Mouse (Mus musculus): ENCODE results near the gene Tcl1b2. TPM values are rescaled to one million over a fixed set of nuclear protein-coding genes. Genes with fewer than 3 reads are reported as not detected.

Tcl1b2 gene
- polyA plus RNA-seq (2012; rRNA removed): not detected in 2 replicates

DNA sequence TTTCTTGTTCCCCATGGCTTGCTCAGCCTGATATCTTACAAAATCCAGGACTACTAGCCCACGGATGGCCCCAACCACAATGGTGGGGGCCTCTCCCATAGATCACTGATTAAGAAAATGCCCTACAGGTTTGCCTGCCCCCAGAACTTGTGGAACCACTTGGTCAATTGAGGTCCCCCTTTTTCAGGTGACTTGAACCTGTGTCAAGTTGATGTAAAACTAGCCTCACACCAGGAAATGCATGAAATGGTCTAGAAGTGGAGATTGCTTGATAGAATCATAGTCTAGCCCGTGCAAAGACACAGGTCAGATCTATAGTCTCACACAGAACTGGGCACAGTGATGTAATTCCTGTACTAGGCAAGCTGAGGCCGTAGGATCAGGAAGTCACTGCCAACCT, at the start of gene Tcl1b2:
Gene Tcl1b2, plus strand, starts transcription at position 301 of the 400 bp plus-strand sequence.
- TF ChIP-seq CTCF (IDR thresholded peaks at IDR 0.05; ENCODE audit: extremely low read depth, insufficient read depth, low read length): no peak
- no peak for TF ChIP-seq POLR2A (IDR thresholded peaks at IDR 0.05; ENCODE audit: extremely low read depth, insufficient read depth, low read length)
- Histone ChIP-seq H3K4me3 (ENCODE audit: insufficient read depth, low read length) (no peak within 1 kb of the TSS), H3K4me1 (ENCODE audit: control insufficient read depth, insufficient read depth, low read length) (no peaks in the 10 kb centered on the region), H3K27ac (ENCODE audit: insufficient read depth, low read length) (no peak within 1 kb of the TSS)

DNA sequence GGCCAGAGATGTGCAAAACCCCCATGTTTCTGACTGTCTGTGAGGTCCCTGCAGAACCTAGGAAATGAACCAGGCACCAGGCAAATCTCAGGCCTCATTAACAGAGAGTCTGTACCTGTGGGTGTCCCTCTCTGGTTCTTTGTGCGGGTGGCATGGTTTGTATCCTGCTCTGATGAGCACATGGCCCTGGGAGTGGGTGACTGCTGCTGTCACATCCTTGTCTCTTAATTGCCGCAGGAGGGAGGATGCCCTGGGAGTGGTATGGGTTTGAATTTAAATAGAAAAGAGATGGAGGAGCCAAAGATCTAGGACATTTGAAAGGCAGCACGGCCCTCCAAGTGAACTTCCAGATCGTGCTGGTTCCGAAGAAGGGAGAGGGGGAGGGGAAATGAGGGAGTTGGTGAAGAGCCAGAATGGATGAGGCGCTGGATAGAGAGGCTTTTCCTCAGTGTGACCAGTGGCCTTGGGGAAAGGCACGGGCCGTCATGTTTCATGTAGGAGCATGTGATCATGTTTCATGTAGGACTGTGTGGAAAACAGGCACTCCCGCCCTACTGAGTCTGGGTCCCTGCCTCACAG, 46.3 kb upstream of the Tcl1b2 start:
- TF ChIP-seq CTCF (IDR thresholded peaks at IDR 0.05; ENCODE audit: extremely low read depth, insufficient read depth, low read length) (no peak), POLR2A (IDR thresholded peaks at IDR 0.05; ENCODE audit: extremely low read depth, insufficient read depth, low read length) (no peak)
- Histone ChIP-seq H3K27ac (ENCODE audit: insufficient read depth, low read length) (no peak overlapping the region), H3K4me3 (ENCODE audit: insufficient read depth, low read length) (no peak overlapping the region), H3K4me1 (ENCODE audit: control insufficient read depth, insufficient read depth, low read length) (no peaks in the 10 kb centered on the region)

DNA sequence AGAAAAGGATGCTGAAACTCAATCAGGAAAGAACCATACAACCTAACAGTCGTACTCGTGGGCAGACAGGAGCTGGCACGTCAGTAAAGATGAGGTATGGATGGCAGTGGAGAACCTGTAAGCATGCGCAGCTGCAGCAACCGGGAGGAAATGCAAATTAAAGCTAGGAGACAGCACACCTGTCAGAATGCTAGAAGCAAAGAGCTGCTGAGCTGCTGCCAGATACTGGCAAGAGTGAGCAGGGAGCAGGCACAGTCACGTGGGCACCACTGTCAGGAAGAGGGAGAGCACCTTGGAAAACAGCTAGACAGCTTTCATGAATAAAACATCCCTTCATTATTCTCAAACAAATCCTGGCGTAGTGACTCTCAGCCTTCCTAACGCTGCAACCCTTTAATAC, 42.9 kb upstream of the Tcl1b2 start:
- Histone ChIP-seq H3K4me3 (ENCODE audit: insufficient read depth, low read length) (no peak overlapping the region), H3K4me1 (ENCODE audit: control insufficient read depth, insufficient read depth, low read length) (no peaks in the 10 kb centered on the region), H3K27ac (ENCODE audit: insufficient read depth, low read length) (no peak overlapping the region)
- TF ChIP-seq CTCF (IDR thresholded peaks at IDR 0.05; ENCODE audit: extremely low read depth, insufficient read depth, low read length): no peak
- no peak for TF ChIP-seq POLR2A (IDR thresholded peaks at IDR 0.05; ENCODE audit: extremely low read depth, insufficient read depth, low read length)

DNA sequence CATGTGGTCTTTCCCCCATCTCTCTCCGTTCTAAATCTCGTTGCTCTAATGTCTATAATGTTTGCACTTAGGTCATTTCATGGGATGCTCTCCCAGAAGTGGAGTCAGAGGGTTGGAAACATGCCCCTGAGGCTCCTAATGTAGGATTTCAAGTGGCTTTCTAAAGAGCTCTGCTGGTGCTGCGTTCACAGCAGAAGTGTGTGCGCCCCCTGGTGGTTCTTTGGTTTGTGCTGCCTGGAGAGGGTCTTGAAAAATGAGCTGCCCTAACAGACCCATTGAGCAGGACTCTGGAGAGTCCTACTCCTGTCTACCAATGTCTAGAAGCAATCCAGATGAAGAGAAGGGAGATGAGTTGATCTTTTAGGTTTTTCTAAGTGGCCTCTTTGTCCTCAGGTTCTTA, 41.8 kb upstream of the Tcl1b2 start:
- no peak overlapping the region for H3K27ac ChIP-seq (ENCODE audit: insufficient read depth, low read length)
- H3K4me1 ChIP-seq (ENCODE audit: control insufficient read depth, insufficient read depth, low read length): peaks cover 2% of the 10 kb centered on the region
- no peak overlapping the region for H3K4me3 ChIP-seq (ENCODE audit: insufficient read depth, low read length)
- peak; percentile 70 for TF ChIP-seq CTCF (IDR thresholded peaks at IDR 0.05; ENCODE audit: extremely low read depth, insufficient read depth, low read length)
- TF ChIP-seq POLR2A (IDR thresholded peaks at IDR 0.05; ENCODE audit: extremely low read depth, insufficient read depth, low read length): no peak

DNA sequence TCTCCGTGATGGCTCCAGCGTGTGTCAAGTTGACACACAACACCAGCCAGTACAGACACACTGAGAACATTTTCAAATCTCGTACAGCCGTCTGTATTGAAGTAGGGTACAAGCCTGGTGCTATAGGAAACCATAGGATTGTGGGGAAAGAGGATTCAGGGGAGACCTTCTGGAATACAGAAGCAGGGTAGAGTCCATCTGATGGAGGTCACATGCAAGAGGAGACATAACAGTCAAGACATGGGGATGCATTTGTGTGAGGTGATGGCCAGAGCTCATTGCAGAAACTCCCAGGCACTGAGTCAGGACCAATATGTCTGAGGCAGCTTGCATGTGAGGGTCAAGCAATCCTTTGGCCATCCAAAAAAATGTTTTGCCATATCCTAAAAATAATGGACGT, 40.5 kb upstream of the Tcl1b2 start:
- H3K27ac ChIP-seq (ENCODE audit: insufficient read depth, low read length): no peak overlapping the region
- H3K4me3 ChIP-seq (ENCODE audit: insufficient read depth, low read length): no peak overlapping the region
- peaks cover 4% of the 10 kb centered on the region for H3K4me1 ChIP-seq (ENCODE audit: control insufficient read depth, insufficient read depth, low read length)
- TF ChIP-seq POLR2A (IDR thresholded peaks at IDR 0.05; ENCODE audit: extremely low read depth, insufficient read depth, low read length) (no peak), CTCF (IDR thresholded peaks at IDR 0.05; ENCODE audit: extremely low read depth, insufficient read depth, low read length) (no peak)

DNA sequence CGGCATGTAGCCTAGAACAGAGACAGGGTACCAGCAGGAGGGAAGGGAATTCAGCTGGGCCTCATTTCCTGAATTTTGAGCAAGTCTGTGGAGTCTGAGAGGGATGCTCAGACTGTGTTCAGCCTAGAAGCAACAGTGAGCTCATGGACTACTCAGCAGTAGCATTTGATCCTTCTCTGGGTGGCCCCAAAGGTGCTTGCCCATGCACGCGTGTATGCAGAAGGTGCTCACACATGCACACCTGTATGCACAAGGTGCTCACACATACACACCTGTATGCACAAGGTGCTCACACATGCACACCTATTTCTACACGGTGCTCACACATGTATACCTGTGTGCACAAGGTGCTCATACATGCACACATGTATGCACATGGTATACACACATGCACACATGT, 37.0 kb upstream of the Tcl1b2 start:
- Histone ChIP-seq H3K4me1 (ENCODE audit: control insufficient read depth, insufficient read depth, low read length) (peaks cover 4% of the 10 kb centered on the region), H3K4me3 (ENCODE audit: insufficient read depth, low read length) (no peak overlapping the region), H3K27ac (ENCODE audit: insufficient read depth, low read length) (no peak overlapping the region)
- no peak for TF ChIP-seq POLR2A (IDR thresholded peaks at IDR 0.05; ENCODE audit: extremely low read depth, insufficient read depth, low read length)
- TF ChIP-seq CTCF (IDR thresholded peaks at IDR 0.05; ENCODE audit: extremely low read depth, insufficient read depth, low read length): no peak

DNA sequence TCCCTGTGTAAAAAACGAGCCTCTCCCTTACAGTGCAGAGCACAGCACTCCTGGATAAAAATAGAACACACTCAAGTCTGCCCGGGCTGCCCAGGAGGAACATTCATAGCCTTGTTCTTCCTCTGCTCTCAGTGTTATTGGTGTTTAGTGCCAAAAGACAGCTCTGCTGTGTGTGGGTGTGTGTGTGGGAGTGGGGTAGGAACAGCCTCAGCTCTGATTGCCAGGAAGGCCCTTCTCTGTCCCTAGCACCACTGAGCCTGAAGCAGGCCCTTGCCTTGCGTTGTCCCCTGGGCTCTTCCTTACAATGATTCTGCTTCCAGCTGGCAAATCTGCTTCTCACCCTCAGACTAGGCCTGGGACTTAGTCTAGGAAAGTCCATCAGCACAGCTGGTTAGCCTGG, 36.4 kb upstream of the Tcl1b2 start:
- no peak overlapping the region for H3K4me3 ChIP-seq (ENCODE audit: insufficient read depth, low read length)
- no peak for TF ChIP-seq POLR2A (IDR thresholded peaks at IDR 0.05; ENCODE audit: extremely low read depth, insufficient read depth, low read length)
- no peak for TF ChIP-seq CTCF (IDR thresholded peaks at IDR 0.05; ENCODE audit: extremely low read depth, insufficient read depth, low read length)
- H3K27ac ChIP-seq (ENCODE audit: insufficient read depth, low read length): no peak overlapping the region
- peaks cover 4% of the 10 kb centered on the region for H3K4me1 ChIP-seq (ENCODE audit: control insufficient read depth, insufficient read depth, low read length)

DNA sequence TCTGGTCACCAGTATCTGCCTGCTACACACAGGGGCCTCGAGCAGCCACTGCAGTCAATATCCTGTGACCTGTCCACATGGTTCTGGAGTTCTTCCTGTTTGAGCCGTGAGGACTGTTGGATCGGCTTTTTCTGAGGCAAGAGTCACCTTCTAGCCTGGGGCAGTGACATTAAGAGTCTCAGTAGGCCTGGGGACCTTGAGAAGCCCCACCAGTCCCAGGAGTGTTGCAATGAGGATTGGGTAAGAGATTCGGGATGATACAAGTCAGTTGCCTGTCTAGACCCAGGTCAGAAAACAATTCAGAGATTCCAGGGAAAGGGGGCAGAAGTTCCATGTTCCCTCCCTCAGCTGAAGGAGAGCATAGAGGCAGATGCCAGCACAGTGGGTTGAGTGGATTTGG, 36.0 kb upstream of the Tcl1b2 start:
- no peak overlapping the region for H3K27ac ChIP-seq (ENCODE audit: insufficient read depth, low read length)
- no peak for TF ChIP-seq POLR2A (IDR thresholded peaks at IDR 0.05; ENCODE audit: extremely low read depth, insufficient read depth, low read length)
- no peak for TF ChIP-seq CTCF (IDR thresholded peaks at IDR 0.05; ENCODE audit: extremely low read depth, insufficient read depth, low read length)
- peaks cover 4% of the 10 kb centered on the region for H3K4me1 ChIP-seq (ENCODE audit: control insufficient read depth, insufficient read depth, low read length)
- H3K4me3 ChIP-seq (ENCODE audit: insufficient read depth, low read length): no peak overlapping the region

DNA sequence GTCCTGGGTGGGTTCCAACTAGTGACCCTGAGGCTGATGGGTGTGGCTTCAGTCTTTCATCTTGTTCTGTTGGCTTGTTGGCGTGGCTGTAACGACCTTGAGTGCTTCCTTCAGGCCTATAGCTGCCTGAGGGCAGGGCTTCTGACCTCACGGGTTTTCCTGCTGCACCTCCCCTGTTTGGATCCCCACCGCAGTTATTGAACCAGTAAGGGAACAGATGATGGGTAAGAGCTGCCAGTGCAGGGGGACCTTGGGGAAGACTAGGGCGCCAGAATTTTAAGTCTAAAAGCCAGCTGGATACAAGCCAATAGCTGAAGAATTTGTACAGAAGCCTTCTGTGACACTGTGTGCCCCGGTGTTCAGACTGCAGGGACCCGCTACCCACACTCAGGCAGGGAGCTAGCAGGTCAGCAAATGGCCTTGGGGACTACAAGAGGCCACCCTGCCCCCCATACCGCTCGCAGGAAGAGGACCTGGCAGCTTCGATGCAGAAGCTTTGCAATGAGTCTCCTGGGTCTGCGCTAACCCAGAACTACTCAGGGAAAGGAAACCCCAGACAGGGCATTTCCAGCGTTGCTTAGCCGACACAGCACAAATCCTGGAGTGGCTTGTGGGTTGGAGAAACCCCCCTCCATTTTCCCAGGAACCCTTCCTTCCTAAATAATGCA, 33.4 kb upstream of the Tcl1b2 start:
- Histone ChIP-seq H3K27ac (ENCODE audit: insufficient read depth, low read length) (no peak overlapping the region), H3K4me3 (ENCODE audit: insufficient read depth, low read length) (no peak overlapping the region), H3K4me1 (ENCODE audit: control insufficient read depth, insufficient read depth, low read length) (peaks cover 4% of the 10 kb centered on the region)
- TF ChIP-seq CTCF (IDR thresholded peaks at IDR 0.05; ENCODE audit: extremely low read depth, insufficient read depth, low read length): no peak
- TF ChIP-seq POLR2A (IDR thresholded peaks at IDR 0.05; ENCODE audit: extremely low read depth, insufficient read depth, low read length): no peak

DNA sequence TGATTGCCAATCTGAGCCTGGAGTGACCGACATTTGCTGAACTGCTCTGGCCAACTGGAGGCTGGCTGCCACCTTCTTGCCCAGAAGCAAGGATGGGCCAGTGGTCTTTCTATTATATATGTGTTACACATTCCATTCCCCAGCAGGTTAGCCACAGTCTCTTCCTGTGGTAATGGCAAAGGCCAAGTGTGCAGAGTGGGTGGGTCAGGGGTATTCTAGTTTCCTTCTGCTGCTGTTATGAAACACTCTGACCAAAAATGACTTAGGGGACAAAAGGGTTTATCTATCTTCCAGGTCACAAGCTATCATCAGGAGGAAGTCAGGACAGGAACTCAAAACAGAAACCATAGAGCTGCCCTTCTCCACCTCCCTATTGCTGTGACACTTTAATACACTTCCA, 29.2 kb upstream of the Tcl1b2 start:
- Histone ChIP-seq H3K4me1 (ENCODE audit: control insufficient read depth, insufficient read depth, low read length) (no peaks in the 10 kb centered on the region), H3K4me3 (ENCODE audit: insufficient read depth, low read length) (no peak overlapping the region), H3K27ac (ENCODE audit: insufficient read depth, low read length) (no peak overlapping the region)
- no peak for TF ChIP-seq CTCF (IDR thresholded peaks at IDR 0.05; ENCODE audit: extremely low read depth, insufficient read depth, low read length)
- TF ChIP-seq POLR2A (IDR thresholded peaks at IDR 0.05; ENCODE audit: extremely low read depth, insufficient read depth, low read length): no peak

All from cortical plate, adult 2 months (tissue).